Mouse (Mus musculus): Measurements from ENCODE around the gene Tmem132e. TPM values are rescaled to one million over a fixed set of nuclear protein-coding genes. Genes with fewer than 3 reads are reported as not detected.

Tmem132e gene
- polyA plus RNA-seq (2015; fragmentation: Nextera tagmentation; extraction: Ambion mirVana): 0.18 and 0.40 TPM in 2 replicates

DNA sequence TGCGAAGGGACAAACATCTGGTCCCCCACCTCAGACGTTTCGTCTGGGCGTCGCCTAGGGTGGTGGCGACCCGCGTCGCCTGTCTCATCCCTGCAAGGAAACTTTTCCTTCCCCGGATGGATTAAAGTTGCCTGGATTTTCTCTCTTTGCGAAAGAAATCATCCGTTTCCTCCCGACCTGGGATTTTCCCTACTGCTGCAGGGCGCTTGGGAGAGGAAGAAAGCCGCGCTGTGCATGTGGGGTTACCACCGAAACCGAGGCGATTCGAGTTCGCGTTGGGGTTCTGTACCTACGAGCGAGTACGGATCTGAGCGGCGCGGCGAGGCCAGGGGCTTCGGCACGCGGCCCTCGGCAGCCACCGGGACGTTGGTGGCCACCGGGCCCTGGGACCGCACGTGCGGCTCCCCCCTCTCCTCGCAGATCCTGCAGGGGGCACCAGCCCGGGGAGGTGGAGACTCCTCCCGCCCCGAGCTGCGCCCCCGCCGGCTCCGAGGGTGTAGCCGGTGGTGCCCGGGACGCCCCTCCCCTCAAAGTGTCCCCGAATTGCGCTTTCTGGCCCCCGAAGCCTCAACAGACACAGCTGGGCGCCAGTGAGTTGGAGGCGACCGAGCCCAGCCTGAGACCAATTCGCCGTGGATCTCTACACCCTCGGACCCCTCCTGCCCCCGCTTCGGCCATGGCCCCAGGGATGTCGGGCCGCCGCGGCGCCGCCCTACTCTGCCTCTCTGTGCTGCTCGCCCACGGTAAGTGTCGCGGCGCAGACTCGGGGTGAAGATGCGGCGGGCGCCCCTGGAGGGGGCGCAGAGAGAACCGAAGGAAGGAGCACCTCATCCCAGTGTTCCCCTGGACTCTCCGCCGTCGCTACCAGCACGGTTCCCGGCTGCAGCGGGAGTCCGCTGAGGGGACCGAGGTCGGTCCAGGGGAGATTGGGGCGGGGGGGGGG lies at the start of gene Tmem132e:
Gene Tmem132e (plus strand): TSS at position 530 of the 943 bp plus-strand sequence.
- H3K36me3 ChIP-seq: no peaks in the 10 kb centered on the region
- no peaks in the 10 kb centered on the region for H3K9me3 ChIP-seq (replicated peaks)
- 0 out of 2 replicates have a peak, but pooled peaks have one; percentile 22 for ATAC-seq (replicated peaks; ENCODE audit: low FRiP score)
- H3K4me1 ChIP-seq: peaks cover 37% of the 10 kb centered on the region
- H3K4me3 ChIP-seq (replicated peaks): peak within 1 kb of the TSS; percentile 57
- peaks cover 100% of the 10 kb centered on the region for H3K27me3 ChIP-seq
- H3K27ac ChIP-seq: no peak within 1 kb of the TSS
- H3K4me2 ChIP-seq: peak within 1 kb of the TSS; percentile 95
- peak within 1 kb of the TSS; percentile 46 for H3K9ac ChIP-seq
- under 1% methylated on average over 87 of the region's 88 CpGs for WGBS

DNA sequence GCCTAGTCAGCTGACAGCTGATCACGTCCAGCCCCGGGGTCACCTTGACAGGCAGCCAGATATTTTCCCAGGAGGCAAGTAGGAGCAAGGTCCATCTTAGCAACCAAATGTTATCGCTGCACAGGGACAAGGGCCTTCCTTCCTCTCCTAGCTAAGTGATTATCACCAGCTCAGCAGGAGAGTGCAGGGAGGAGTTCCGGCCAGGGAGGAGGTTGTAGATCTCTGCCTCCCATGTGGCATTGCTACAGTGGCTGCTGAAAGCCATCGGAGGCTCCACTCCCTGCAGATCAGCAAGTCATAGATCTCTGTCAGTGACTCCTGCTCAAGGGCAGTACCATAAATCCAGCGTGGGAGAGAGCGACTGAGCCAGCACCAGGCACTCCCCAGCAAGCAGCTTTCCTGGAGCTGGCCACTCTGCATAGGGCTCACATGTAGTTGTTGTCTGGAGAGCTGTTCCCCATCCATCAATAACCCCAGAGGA lies 48.7 kb upstream of the Tmem132e start:
- Histone ChIP-seq H3K27ac (peak overlapping the region; percentile 42), H3K27me3 (peaks cover 13% of the 10 kb centered on the region), H3K9me3 (replicated peaks) (no peaks in the 10 kb centered on the region), H3K4me1 (peaks cover 17% of the 10 kb centered on the region), H3K9ac (no peak overlapping the region), H3K4me3 (replicated peaks) (no peak overlapping the region), H3K36me3 (no peaks in the 10 kb centered on the region), H3K4me2 (peak overlapping the region; percentile 23)
- ATAC-seq (replicated peaks; ENCODE audit: low FRiP score): peak; percentile 90
- 5% methylated on average over 7 of the region's 7 CpGs for WGBS

DNA sequence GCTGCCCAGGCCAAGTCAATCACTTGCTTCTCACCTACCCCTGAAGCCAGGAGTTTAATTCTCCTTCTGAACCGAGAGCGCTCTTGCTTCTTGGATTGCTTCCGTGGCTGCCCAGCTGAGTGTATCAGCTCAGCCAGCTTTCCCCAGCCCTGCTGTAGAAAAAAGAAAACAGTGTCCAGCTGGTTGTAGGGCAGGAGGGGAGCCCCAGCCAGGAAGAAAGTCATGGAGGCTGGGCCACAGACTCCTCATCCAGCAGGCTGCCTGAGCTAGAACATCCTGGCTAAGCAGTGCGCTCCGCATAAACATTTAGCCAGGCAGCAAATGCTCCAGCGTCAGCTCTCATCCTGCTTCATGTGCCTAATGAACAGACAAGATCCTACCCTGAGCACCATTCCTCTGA lies 48.3 kb upstream of the Tmem132e start:
- Histone ChIP-seq H3K9ac (no peak overlapping the region), H3K9me3 (replicated peaks) (no peaks in the 10 kb centered on the region), H3K36me3 (no peaks in the 10 kb centered on the region), H3K4me1 (peaks cover 19% of the 10 kb centered on the region), H3K4me3 (replicated peaks) (no peak overlapping the region), H3K27me3 (peaks cover 13% of the 10 kb centered on the region), H3K27ac (peak overlapping the region; percentile 42), H3K4me2 (peak overlapping the region; percentile 23)
- peak; percentile 64; the same call in 1 of the 2 replicates for ATAC-seq (replicated peaks; ENCODE audit: low FRiP score)
- WGBS: 9% methylated on average over 6 of the region's 6 CpGs

DNA sequence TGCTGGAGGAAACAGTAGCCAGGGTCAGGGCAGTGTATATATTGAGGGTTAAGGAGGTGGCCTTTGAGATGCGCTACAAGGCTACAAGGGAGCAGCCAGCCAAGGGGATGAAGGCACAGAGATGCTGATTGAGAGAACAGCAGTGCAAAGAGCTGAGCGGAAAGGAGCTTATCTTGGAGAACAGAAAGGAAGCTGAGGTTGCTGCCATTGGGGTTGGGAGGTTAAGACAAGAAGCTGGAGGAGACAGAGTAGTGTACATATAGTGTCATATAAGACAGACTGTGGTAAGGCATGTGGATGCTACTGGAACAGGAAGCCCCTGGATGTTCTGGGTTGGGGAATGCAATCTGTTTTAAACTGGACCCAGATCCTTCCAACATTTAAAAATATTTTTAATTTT lies 47.8 kb upstream of the Tmem132e start:
- Histone ChIP-seq H3K27ac (peak overlapping the region; percentile 42), H3K9me3 (replicated peaks) (no peaks in the 10 kb centered on the region), H3K9ac (no peak overlapping the region), H3K4me2 (peak overlapping the region; percentile 23; the same call in 1 of the 2 replicates), H3K4me3 (replicated peaks) (no peak overlapping the region), H3K4me1 (peaks cover 23% of the 10 kb centered on the region), H3K27me3 (peaks cover 13% of the 10 kb centered on the region), H3K36me3 (no peaks in the 10 kb centered on the region)
- no peak for ATAC-seq (replicated peaks; ENCODE audit: low FRiP score)
- WGBS: 27% methylated on average over 2 of the region's 2 CpGs

DNA sequence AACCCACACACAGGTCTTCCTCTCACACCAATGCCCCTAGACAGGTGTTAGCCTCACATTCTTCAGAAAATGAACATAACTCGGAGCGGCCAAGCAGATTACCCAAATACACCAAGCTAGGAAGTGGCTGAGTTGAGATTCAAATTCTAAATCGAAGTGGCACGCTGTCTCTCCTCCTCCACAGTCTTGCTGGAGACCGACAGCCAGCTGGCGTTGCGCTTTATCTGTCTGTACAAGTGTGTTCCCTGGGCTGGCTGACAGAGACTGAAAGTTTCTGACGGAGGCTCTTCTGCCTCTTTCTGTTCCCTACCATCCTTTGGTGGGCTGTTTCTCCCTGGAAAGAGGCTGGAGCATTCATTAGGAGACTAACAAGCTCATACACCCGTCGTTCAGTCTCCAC lies 37.7 kb upstream of the Tmem132e start:
- no peak overlapping the region for H3K4me2 ChIP-seq
- H3K9me3 ChIP-seq (replicated peaks): no peaks in the 10 kb centered on the region
- no peaks in the 10 kb centered on the region for H3K4me1 ChIP-seq
- no peak overlapping the region for H3K27ac ChIP-seq
- no peak for ATAC-seq (replicated peaks; ENCODE audit: low FRiP score)
- H3K9ac ChIP-seq: no peak overlapping the region
- peaks cover 40% of the 10 kb centered on the region for H3K27me3 ChIP-seq
- no peak overlapping the region for H3K4me3 ChIP-seq (replicated peaks)
- WGBS: 86% methylated on average over 10 of the region's 10 CpGs
- no peaks in the 10 kb centered on the region for H3K36me3 ChIP-seq

DNA sequence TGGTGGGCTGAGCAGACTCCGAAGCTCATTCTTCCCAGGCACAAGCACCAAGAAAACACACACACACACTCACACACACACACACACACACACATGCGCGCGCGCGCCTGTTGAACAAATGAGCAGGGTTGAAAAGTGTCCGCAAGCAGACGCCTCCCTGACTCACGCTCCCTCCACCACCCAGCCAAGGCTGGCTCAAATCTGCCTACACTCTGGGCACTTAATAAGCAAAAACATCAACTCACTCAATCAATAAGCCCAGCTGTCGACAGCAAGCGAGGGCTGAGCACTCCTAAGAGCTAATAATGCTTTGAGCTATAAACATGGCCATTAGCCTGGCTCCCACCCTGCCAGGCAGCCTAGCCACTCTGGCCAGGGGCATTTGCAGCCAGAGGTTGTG lies 18.5 kb upstream of the Tmem132e start:
- no peak for ATAC-seq (replicated peaks; ENCODE audit: low FRiP score)
- H3K4me1 ChIP-seq: no peaks in the 10 kb centered on the region
- 82% methylated on average over 11 of the region's 11 CpGs for WGBS

DNA sequence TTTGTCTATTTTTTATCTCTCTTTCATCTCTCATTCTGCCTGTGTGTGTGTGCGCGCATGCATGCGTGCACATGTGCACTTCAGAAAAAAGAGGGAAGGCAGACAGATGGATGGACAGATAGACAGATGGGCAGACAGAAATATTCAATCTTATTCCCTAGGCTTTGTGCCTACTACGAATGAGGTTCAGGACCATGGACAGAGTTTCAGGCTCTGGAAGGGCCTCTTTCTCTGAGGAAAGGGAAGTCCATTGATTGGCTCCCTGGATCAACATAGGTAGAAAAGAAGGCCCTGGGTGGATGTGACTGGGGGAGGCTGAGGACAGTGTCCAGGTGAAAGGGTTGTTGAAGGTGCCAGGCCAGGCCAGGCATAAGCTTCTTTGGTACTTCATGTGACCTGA lies 17.1 kb upstream of the Tmem132e start:
- Histone ChIP-seq H3K27ac (no peak overlapping the region), H3K4me2 (no peak overlapping the region), H3K4me1 (no peaks in the 10 kb centered on the region), H3K4me3 (replicated peaks) (no peak overlapping the region), H3K9me3 (replicated peaks) (no peaks in the 10 kb centered on the region), H3K9ac (no peak overlapping the region), H3K27me3 (peaks cover 7% of the 10 kb centered on the region; the same call in 1 of the 2 replicates), H3K36me3 (no peaks in the 10 kb centered on the region)
- ATAC-seq (replicated peaks; ENCODE audit: low FRiP score): no peak
- 69% methylated on average over 4 of the region's 4 CpGs for whole genome bisulfite sequencing

More for the DNA sequence above, 18.5 kb upstream of the Tmem132e start:
- H3K4me3 ChIP-seq (replicated peaks): no peak overlapping the region
- H3K4me2 ChIP-seq: no peak overlapping the region
- no peak overlapping the region for H3K27ac ChIP-seq
- no peaks in the 10 kb centered on the region for H3K36me3 ChIP-seq
- no peaks in the 10 kb centered on the region for H3K9me3 ChIP-seq (replicated peaks)
- H3K27me3 ChIP-seq: peaks cover 8% of the 10 kb centered on the region; the same call in 1 of the 2 replicates
- no peak overlapping the region for H3K9ac ChIP-seq

DNA sequence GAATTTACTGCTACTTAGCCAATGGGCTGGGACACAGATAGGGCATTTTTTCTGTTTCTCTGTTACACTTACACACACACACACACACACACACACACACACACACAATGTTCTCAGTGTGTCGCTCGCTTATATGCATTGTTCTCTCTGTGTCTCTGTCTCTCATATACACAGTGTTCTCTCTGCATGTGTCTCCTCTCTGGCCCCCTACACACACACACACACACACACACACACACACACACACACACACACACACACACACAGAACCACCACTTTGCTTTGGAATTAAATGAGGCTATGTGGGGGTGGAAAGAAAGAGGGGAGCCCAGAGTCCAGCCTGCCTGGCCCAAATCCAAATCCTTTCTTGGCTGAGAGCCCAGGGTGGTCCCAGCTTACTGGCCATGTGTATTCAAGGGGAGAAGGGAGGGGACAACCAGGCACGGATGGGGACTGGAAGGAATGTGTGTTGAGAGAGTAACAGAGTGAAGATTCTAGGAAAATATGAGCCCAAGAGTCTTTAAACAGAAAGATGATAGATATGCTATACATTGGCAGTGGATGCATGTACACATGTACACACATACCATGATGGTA lies 8.0 kb upstream of the Tmem132e start:
- Histone ChIP-seq H3K27ac (no peak overlapping the region), H3K4me2 (no peak overlapping the region), H3K4me1 (0 out of 2 replicates have a peak, but pooled peaks cover 7% of the 10 kb centered on the region), H3K36me3 (no peaks in the 10 kb centered on the region), H3K9me3 (replicated peaks) (no peaks in the 10 kb centered on the region), H3K27me3 (peaks cover 60% of the 10 kb centered on the region), H3K4me3 (replicated peaks) (no peak overlapping the region), H3K9ac (no peak overlapping the region)
- no peak for ATAC-seq (replicated peaks; ENCODE audit: low FRiP score)
- WGBS: 54% methylated on average over 3 of the region's 3 CpGs

DNA sequence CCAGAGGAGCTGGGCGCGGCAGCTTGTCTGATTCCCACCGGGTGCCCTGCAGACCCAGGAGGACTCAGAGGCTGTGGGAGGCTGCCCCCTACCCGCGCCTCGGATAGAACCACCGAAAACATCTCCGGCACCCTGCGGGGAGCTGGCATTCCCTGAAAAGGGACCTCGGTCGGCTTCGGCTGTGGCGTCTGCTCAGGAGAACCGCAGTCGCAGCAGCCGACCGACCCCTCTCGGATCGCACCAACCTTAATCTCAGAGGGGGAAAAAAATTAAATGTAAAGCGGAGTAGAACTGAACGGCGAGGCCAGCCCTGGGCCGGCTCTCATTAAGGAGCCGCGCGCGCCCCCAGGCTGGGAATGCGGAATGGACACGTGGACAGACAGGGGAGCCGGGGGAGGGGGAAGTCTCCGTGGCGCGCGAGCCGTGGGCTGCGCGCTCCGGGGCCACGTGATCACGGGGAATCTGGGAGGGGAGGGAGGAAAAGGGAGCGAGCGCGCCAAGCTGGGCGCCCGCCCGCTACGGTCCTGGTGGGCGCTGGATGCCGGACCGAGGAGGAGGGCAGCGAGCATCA lies 1.6 kb upstream of the Tmem132e start:
- H3K4me3 ChIP-seq (replicated peaks): peak overlapping the region; percentile 57
- peaks cover 98% of the 10 kb centered on the region for H3K27me3 ChIP-seq
- H3K4me1 ChIP-seq: peaks cover 37% of the 10 kb centered on the region
- H3K27ac ChIP-seq: no peak overlapping the region
- under 1% methylated on average over 51 of the region's 51 CpGs for WGBS
- H3K4me2 ChIP-seq: peak overlapping the region; percentile 95
- H3K9me3 ChIP-seq (replicated peaks): no peaks in the 10 kb centered on the region
- ATAC-seq (replicated peaks; ENCODE audit: low FRiP score): peak; percentile 66; the same call in 1 of the 2 replicates
- H3K36me3 ChIP-seq: no peaks in the 10 kb centered on the region
- peak overlapping the region; percentile 21; the same call in 1 of the 2 replicates for H3K9ac ChIP-seq

DNA sequence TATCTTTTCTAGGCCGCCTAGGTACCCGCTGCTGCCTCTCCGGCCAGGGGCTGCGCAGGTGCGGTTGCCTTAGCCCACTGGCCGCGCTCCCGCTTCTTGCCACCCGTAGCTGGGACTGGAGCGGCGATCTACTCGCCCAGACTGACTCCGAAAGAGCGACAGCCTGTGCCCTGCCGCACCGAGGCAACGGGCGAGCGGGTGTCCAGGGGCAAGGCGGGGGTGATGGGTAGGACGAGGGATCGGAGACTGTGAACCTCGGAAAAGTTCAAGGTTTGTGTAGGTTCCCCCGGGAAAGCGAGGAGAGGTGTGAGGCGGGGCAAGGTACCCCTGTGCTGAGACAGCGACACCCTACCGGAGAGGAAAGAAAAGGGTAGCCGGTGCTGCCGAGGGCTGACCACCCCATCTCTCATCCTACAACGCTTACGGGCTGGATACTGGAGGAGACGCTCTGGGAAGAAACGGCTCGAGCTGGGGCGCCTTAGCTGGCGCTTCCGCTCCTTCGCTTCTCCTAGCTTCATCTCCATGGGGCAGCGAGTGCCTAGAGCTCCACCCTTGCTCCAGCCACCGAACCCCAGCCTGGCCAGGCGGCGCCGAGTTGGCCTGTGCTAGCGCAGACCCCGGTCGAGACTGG lies 874 bp upstream of the Tmem132e start:
- WGBS: under 1% methylated on average over 47 of the region's 47 CpGs
- 0 out of 2 replicates have a peak overlapping the region, but pooled peaks have one; percentile 21 for H3K9ac ChIP-seq
- peaks cover 100% of the 10 kb centered on the region for H3K27me3 ChIP-seq
- no peak overlapping the region for H3K27ac ChIP-seq
- peaks cover 37% of the 10 kb centered on the region for H3K4me1 ChIP-seq
- peak overlapping the region; percentile 57 for H3K4me3 ChIP-seq (replicated peaks)
- no peaks in the 10 kb centered on the region for H3K9me3 ChIP-seq (replicated peaks)
- no peaks in the 10 kb centered on the region for H3K36me3 ChIP-seq
- no peak for ATAC-seq (replicated peaks; ENCODE audit: low FRiP score)
- peak overlapping the region; percentile 95 for H3K4me2 ChIP-seq
